Mouse (Mus musculus) WW6 (cell line): Measurements from ENCODE around the gene Calu.

Experiments used
- DNase-seq: peaks from one replicate; pipeline ENCODE4 v3.0.0-alpha.2; 2013; ENCODE audit warnings: low read depth, low spot score

Gene Calu

GRCm38 (mm10) chr6:29420596-29420995 lies 72.7 kb downstream of the Calu start:
- no peak for DNase-seq

GRCm38 (mm10) chr6:29425118-29425517 lies 77.2 kb downstream of the Calu start:
- DNase-seq: no peak

- no peak for DNase-seq
These were observed 78.5 kb downstream of the Calu start for GRCm38 (mm10) chr6:29426331-29426730.
